Mouse (Mus musculus) monocyte, adult 2 months (primary cell): ENCODE measurements at regions not wholly inside any gene's neighbourhood (a gene's known extent, or its start where the extent isn't known, plus 50 kb on each side); places are given as distances from the start of the nearest gene placed in this dataset.

Experiments used
- DNase-seq, 2 experiments: peaks; one replicate each; pipeline ENCODE4 v3.0.0; 2022; ENCODE audit warnings: low spot score in 2 of 2, low read depth in 1 of 2

DNA sequence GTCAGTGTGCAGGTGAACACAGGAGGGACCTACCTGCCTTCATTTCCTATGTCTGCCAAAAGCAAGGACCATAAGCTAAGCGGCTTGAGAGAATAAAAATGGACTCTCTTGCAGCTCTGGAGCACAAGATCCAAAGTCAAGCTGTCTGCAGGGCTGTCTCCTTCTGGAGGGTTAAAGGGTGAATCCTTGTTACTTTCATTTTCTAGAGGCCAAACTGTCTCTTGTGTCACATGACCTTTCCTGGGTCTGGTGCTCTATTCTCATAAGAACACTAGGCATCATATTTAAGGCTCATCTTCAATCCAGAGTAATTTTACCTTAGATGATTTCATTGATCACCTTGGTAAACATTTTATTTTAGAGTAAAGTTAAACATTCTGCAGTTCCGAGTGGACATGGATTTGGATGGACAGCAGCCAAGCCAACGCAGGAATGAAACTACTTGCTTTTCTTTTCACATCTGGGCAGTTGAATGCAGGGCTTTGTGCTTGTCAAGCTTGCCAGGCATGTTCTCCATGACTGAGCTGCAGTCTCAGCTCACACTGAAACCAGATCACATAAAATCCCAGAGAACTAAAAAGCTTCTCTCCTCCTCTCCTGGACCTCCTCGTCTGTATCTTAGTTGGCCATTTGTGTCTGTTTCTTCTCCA lies 180.8 kb downstream of the Cd83 start:
- no peak for DNase-seq

DNA sequence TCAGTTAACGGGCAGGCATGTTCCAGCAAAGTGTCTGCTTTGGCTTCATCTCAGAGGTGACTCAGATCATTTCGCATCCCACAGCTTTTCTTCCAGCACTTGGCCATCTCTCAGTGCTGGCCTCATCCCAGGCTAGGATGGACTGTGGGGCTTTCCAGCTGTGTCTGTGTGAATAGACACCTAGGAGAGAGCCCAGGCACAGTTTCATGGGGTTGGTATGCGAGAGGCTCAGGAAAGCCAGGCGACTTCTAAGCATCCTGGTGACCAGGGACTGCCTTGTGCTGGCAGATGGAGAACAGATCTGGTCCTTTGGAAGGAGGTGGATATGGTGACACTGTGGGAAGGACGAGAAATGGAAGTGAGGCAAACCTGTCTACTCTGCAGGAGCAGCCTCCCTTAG lies 182.9 kb downstream of the Cd83 start:
- no peak for DNase-seq

DNA sequence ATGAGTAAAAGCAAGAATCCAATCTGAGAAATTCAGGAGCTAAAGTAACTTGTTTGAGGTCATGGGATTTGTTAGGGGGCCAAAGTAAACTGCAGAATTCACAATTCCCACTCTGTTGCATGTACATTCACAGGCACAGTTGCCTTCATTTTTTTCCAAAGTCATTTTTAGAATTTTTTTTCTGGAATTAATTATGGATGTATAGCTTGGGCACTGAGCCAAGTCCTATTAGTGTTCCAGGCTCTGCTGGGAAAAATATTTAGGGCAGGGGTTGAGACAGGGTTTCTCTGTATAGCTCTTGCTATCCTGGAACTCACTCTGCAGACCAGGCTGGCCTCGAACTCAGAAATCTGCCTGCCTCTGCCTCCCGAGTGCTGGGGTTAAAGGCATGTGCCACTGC lies 188.3 kb downstream of the Cd83 start:
- DNase-seq = no peak

DNA sequence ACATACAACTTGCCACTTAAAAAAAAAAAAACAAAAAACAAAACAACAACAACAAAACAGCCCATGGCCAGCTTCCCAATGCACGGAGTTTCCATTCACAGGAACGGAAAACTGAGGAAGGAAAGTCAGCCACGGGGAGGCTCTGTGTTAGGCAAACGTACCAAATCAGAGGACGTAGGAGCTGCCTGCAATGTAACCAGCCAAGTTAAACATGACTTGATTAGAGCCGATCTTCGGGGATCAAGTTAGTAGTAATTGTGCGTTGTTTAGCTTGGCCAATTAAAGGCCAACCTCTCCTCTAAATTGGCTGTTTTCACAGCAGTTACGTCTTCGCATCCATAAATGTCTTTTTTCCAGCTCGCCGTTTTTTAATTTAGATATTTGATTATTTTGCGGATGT lies 190.7 kb downstream of the Cd83 start:
- no peak for DNase-seq

DNA sequence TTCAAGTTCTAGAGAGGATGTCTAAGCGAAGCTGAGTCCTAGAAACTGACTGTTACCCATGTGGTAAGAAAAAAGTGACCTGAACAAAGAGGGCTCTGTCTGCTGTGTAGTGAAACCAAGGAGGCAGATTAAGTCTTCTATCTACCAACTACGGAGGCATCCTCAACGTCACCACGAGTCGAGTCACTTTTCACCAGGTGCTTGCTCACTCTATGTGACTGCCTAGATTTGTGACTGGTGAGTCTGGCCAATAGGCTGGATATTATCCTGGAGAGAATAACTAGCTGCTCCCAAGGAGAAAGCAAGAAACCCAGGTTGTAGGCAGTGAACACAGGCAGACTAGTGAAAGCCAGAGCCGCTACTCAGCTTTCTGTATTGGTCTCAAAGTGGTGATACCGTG lies 191.2 kb downstream of the Cd83 start:
- no peak for DNase-seq

DNA sequence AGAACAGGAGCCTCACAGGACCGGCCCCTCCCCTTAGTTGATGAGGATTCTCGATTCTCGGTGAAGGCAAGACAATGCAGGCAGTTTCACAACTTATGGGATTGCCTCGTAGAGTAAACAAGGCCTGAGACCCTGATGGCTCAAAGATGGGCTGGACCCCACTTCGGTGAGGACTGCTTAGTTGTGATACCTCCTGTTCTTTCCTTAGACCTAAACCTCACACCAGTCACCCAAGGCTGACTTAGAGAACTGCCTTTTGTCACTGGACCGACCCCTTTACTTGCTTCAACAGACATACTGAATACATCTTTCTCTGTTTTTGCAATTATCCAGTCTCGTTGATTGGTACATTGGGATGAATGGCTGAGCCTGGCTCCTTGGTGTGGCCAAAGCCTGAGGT lies 192.1 kb downstream of the Cd83 start:
- no peak for DNase-seq

DNA sequence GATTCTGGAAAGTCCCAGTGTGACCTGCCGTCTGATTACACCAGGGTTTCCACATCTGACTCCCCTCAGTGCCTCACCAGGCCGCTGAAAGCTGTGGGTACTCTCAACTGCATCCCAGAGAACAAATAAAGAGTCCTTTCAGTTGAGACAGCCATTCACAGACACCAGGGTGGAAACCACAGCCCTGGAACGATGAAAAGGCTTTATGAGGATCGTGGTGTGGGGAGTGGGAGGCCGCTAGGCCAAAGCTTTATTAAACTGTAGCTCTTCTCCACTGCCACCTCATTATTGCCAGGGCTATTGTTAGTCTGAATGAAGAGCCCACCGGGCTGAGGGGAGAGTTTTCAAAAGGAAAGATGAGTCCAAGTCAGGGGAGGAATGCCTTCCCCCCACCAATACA lies 202.8 kb downstream of the Cd83 start:
- no peak for DNase-seq

DNA sequence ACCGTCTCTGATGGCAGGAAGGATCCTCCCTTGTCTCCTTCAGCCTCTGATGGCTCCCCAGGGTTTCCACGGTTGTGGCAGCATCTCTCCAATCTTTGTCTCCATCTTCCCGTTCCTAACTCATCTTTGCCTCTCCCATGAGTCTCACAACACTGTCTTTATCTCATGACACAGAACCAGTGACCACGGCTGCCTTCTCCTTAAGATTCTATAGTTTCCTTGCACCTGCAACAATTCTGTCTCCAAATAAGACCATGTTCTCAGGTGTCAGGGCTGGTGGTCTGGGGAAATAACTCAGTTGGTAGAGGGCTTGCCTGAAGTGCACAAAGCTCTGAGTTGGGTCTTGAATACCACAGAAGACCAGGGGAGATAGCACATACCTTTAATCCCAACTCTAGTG lies 203.8 kb downstream of the Cd83 start:
- DNase-seq = no peak

DNA sequence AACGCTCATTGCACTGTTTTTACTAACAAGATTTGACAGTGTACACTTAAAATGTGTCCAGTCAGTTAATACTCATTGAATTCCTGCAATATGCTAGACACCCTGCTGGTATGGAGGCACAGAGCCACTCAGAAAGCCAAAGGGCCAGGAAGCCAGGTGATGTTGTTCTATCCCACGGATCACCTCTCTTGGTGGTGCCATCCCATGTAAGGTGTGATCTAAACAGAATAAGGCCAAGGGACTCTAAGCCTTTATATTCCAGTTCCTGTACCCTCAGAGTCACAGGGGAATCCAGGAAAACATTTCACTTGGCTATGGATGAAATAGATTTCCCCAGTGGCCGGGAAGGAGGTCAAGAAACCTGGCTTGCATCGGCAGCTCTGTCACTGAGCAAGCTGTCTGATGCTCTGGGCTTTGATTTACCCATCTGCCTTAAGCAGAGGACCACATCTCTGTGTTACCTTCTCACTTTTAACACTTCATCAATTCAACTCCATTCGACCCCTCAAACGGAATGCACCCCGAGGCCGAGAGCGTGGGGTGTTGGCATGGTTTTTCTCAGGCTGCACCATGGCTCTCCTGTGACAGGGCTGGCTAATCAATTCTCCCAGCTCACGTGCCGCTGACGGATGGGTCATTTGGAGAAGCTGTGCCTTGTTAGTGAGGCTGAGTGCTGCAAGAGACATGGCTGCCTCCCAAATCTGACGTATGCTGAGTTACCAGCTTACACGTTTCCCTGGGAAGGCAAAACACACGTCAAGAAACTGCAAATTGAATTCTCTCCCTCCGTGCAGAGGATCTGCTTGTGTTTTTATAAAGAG lies 205.9 kb downstream of the Cd83 start:
- no peak for DNase-seq

DNA sequence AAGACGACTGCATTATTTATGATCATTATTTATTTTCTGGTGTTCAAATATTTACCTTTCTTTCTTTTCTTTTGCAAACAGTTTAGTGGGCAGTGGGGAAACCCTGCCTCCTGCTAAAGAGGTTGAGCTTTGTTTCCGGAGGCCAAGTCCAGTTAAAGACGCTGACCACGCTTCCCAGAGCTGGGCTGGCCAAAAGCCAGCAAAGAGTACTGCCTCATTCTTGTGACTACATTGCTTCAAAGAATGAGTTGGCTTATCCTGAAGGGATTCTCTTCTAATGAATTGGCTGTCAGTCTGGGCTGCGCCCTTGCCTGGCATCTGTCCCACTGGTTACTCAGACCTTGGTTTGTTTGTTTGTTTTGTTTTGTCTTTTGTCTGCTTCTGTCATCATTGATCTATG lies 207.2 kb downstream of the Cd83 start:
- no peak for DNase-seq

DNA sequence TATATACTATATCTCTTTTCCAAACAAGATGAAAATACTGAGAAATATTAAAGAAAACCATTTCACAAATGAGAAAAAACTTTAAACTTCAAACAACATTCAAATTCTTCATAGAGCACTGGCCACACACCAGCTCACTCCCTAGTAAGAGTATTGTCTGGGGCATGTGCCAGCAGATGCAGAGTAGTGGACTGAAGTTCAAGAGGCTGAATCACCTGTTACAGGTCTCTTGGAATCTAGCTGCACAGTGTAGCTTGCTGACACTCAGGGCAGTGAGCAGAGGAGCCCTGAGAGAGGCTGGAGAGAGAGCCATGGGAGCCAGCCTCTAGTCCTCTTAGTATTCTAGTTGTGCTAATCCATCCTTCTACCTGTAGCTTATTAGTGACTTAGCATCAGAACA lies 208.4 kb downstream of the Cd83 start:
- DNase-seq = no peak

DNA sequence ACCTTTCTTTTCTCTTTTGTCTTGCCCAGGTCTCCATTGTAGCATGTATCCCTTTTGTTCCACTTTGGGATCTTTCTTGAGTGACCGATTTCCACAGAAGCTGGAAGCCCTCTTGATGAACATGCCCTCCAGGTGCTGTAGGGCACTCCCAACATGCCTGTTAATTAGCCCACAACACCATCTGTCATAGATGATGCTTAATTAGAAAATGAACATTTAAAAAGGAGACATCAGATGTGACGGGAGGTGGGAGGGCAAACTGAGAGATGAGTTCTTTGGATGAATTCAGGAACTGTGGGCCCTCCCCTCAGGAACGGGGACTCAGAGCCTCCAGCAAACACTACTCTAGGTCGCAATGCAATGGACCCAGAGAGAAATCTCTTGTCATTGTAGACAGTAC lies 209.8 kb downstream of the Cd83 start:
- DNase-seq = no peak

DNA sequence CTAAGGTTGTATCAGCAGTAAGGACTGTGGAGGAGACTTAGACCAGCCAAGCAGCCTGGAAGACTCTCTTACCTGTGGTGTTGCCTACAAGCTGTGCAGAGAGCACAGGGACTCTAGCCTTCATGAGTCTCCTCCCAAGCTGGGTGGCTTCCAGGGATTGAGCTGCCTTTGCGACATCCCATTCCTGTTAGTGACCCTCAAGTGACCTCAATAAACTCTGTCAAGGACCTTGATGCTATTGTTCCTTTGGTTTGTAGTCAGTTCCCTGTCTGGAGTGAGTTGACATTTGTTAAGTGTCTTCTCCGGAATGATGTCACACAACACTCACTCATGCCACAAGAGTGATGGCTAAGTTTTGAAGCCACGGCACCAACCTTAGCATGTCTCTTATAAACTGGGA lies 211.0 kb downstream of the Cd83 start:
- no peak for DNase-seq

DNA sequence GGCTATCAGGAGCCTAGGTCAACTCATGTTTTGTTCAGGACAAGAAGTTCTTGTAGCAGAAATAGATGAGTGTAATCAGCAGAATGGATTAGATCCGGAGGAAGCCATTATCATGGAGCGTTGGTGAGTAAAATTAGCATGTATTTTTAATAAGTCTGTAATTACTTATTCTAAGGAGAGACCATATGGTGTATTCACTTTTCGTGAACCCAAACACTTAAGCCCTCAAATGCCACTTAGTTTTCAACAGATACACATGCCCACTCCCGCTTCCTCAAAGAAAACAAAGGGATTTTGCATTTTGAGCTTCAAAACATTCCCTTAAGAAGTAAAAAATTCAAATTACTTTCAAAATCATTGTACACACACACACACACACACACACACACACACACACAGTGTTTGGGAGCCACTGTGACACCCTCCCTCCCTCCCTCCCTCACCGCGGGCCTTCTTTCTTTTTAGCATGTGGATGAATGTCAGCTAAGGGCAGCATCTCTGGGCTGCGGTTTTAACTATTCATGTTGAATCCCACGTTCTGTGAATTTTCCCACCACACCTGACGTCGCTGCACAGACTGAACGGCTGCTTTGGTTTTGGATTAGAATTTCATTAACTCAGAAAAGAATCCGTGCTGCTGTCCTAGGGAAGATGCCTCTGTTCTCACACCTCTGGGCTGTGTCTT lies 217.4 kb downstream of the Cd83 start:
- no peak for DNase-seq

DNA sequence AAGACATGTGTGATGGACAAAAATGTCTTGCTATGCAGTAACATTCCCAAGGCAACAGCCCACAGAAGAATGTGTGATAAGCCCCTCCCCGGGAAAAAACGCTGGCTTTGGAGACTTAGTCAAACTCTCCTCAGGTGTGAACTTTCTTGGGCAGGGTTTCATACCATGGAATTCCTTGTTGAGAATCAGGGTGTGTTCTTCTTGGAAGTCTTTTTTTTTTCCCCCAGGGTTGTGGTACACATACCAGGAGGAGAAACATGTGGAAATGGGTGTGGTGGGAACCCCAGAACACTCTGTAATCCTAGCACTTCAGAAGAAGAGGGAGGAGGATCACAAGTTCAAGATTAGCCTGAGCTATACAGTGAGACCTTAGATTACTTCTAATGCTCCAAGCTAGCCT lies 228.3 kb downstream of the Cd83 start:
- DNase-seq = no peak

DNA sequence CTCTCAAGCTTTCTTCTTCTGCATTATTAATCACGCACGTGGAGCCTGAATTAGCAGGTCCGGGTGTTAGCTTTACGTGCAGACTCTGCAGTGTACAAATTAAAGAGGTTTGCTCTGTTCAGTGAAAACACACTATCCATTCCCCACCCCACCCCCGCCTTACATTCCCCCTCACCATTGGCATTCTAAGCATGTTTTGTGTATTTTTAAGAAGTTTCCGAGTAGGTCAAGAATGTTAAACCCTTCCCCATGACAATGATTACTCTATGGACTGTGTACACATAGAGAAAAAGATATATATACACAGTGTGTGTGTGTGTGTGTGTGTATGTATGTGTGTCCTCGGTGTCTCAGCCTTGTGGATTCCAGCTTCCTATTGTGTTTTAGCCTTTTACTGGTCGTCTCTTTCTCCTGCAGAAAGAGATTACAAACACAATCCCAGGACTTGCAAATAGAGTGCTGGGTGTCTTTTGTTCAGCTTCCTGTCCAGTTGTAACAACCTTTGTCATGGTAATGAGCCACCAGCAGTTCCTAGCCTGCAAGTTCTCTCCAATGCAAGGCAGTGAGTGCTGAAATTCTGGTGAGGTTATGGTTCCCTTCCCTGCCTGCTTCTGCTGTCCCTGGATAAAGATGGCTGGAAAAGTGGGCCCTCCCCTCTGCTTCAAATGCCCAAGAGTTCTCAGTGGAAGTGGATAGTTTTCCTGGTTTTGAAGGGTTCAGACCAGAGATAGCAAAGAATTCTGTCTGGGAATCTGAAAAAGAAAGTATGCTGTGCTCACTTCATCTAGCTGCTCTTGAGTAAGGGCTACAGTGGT lies 234.1 kb downstream of the Cd83 start:
- no peak for DNase-seq

DNA sequence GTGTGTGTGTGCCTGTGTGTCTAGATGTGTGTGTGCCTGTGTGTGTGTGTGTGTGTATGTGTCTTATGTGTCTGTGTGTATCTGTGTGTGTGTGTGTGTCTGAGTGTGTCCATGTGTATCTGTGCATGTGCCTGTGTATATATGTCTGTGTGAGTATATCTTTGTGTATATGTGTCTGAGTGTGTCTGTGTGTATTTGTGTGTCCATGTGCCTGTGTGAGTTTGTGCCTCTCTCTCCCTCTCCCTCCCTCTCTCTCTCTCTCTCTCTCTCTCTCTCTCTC lies 234.7 kb downstream of the Cd83 start:
- no peak for DNase-seq

DNA sequence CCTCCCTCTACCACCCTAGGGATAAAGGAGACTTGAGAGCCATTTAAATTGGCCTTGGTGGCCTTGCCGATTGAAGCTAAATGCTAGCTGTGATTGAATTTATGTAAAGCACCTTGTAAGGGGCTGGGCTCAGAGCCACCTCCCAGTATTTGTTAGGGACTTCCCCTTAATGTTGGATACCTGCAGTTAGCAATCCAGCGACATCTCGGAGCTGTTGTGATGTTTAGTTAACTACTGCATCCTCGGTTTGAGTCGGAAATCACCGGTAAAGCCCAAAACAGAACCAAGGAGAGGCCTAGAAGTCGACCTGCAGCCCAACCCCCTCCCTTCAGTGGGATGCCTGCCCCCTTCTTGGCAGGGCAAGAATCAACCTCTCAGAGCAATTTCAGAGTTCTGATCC lies 236.3 kb downstream of the Cd83 start:
- DNase-seq = no peak

DNA sequence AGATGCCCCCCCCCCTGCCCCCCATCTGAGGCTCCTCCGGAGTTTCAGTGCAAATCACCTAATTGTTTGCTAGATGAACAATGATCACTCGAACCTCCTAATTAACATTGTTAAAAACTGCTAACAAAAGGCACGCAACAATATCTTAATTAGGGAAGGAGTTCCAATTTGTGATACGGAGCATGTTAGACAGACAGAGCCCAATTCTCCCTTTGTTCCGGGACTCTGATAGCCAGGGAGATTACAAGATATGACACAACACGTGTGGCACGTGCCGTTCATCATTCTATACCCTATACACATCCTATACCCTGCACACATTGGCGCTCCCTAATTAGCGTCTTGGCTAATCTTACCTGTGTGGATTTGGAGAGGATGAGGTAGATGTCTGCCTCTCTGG lies 237.5 kb downstream of the Cd83 start:
- DNase-seq = no peak

DNA sequence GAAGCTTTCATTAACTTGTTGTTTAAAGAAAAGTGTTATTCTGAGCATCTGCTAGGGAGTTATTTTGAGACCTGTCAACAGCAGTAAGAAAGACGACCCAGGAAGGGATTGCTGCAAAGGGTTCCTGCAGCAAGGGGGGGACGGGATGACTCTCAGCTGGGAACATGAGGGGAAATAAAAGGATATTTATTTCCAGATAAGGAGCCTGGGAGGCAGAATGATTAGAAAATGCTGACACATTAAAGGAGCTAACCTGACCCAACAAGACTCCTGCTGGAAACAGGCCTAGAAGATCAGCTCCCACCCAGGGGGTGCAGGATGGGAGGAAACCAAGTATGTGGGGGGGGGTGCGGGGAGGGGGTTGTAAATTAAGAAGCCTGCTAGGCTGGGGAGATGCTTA lies 240.0 kb downstream of the Cd83 start:
- no peak for DNase-seq

DNA sequence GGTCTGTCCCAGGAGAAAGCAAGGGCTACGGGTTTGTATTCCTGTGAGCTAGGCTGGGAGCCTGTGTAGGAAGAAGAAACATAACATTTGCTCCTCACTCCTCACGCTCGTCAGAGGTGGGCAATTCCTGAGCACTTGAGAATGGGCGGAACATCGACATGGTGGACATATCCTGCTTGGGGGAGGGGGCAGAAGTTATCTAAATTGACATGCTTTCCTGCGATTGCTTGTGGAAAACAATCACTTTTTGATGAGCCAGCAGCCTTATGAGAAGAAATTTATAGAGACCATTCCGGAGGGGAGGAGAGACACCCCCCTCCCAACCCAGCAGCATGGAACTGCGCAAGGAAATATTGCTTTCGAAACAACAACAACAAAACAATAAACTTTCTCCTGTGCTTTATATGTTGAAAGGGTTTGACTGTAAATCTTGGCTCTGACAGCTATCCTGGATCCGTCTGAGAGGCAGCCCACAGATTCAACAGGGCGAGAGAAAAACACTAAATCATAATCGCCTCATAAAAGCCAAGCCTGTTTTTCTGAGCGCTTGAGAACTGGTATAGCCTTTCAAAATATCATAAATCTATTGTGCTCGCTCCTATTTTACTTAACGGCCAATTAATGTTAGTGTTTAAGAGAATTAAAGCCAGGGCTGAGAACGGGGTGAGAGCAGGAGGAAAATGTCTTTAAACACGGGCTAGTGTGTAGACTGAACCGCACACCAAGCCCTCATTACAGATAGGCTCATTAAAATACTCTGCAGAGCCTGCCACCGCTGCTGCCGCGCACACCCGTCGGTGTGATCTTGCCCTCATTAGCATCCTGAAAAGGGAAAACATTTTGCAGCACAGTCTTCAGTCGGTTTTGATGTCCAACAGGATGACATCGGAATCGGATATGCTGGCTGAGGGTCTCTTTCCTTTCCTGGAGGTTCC lies 242.0 kb downstream of the Cd83 start:
- no peak for DNase-seq
